Mouse (Mus musculus): Measurements from ENCODE around the gene Cpeb3.

GRCm38 (mm10) chr19:37147145-37147544 is 61.3 kb downstream of the Cpeb3 start:
- no peak for TF ChIP-seq MYOD1 (IDR thresholded peaks at IDR 0.05; ENCODE audit: control insufficient read depth, insufficient read length, low read depth)
- no peak for TF ChIP-seq CTCF (IDR thresholded peaks at IDR 0.05; ENCODE audit: control insufficient read depth, insufficient read depth, insufficient read length)
- no peak for TF ChIP-seq USF1 (IDR thresholded peaks at IDR 0.05; ENCODE audit: low read depth)
- no peak for TF ChIP-seq MAX (IDR thresholded peaks at IDR 0.05)
- no peak for TF ChIP-seq MYOG (IDR thresholded peaks at IDR 0.05; ENCODE audit: control insufficient read depth, extremely low read depth, insufficient read length)
- no peak for TF ChIP-seq CEBPB (IDR thresholded peaks at IDR 0.05; ENCODE audit: low read depth)
